Mouse (Mus musculus): ENCODE measurements around the gene Ntsr2. TPM values are rescaled to one million over a fixed set of nuclear protein-coding genes. Genes with fewer than 3 reads are reported as not detected.

Gene Ntsr2
- total and polyA plus RNA-seq, 2 experiments from 2014 or later = 11.1 to 17.7 TPM

DNA sequence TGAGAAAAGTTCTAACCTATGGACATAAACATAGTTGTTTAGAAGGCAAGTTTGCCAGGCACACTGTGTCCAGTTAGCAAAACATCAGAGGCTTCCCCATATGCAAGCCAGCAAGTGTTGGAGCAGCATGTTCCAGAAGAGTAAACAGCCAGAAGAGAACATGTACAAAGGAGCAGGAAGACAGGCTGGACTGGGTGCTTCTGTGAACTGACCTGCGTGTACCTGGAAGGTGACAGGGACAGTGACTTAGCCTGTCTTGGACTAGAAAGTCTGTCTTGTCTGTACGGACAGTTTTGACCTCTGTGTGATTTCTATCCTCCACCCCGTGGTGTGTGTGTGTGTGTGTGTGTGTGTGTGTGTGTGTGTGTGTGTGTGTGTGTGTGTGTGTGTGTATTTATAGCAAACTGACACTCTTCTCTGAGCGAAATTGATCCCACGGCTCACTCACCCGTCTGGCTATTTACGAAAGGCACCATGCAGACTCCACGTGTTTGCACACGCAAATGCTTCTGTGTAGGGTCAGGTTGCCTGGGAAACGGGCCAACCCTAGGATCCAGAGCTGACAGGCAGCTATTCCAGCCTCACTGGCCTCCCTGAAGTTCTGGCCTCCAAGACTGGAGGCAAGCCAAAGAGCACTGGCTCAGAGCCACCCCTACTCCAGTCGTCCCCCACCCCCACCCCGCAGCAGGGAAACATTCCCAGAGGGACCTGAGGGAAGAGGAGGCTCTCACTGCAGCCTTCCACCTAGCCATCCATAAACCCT lies 34.5 kb upstream of the Ntsr2 start:
- peak; percentile 67 for ATAC-seq (ENCODE audit: low FRiP score)
- DNase-seq (ENCODE audit: low spot score) = peak; percentile 88

DNA sequence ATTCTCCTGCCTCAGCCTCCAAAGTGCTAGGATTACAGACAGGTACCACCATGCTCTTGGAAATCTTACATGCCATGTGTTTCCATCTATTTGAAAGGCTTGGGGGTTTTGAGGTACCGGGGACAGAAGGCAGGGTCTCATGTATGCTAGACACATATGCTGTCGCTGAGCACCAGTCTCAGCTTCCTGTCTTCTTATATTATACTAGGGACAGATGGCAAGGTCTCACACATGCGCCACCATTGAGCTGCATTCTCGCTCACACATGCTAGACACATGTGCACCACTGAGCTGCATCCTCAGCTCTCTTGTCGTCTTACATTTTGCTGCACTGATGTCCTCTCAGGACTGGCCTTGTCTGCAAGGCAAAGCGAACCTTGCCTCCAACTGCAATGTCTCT lies 33.7 kb upstream of the Ntsr2 start:
- no peak for DNase-seq (ENCODE audit: low spot score)
- no peaks in the 10 kb centered on the region for H3K9me3 ChIP-seq (ENCODE audit: low read length)
- no peak overlapping the region for H3K4me2 ChIP-seq (ENCODE audit: low read depth, low read length, poor library complexity, severe bottlenecking)
- no peaks in the 10 kb centered on the region for H3K27me3 ChIP-seq (ENCODE audit: insufficient read depth, low read length)
- H3K4me3 ChIP-seq (ENCODE audit: low read depth, low read length) = no peak overlapping the region
- H3K36me3 ChIP-seq (ENCODE audit: insufficient read depth, low read length) = no peaks in the 10 kb centered on the region
- no peak for TF ChIP-seq CTCF (IDR thresholded peaks at IDR 0.05)
- 78% methylated on average over 6 of the region's 6 CpGs for WGBS
- ATAC-seq (ENCODE audit: low FRiP score) = no peak
- no peak overlapping the region for H3K27ac ChIP-seq (ENCODE audit: low read depth, low read length)
- H3K4me1 ChIP-seq (ENCODE audit: insufficient read depth, low read length) = no peaks in the 10 kb centered on the region
- H3K9ac ChIP-seq (replicated peaks; ENCODE audit: low read length, poor library complexity, severe bottlenecking) = no peak overlapping the region

More for the DNA sequence above, 34.5 kb upstream of the Ntsr2 start:
- 14% methylated on average over 12 of the region's 12 CpGs for WGBS
- Histone ChIP-seq H3K4me3 (ENCODE audit: low read depth, low read length) (no peak overlapping the region), H3K36me3 (ENCODE audit: insufficient read depth, low read length) (no peaks in the 10 kb centered on the region), H3K27ac (ENCODE audit: low read depth, low read length) (peak overlapping the region; percentile 18; the same call in 1 of the 2 replicates), H3K27me3 (ENCODE audit: insufficient read depth, low read length) (no peaks in the 10 kb centered on the region), H3K9ac (replicated peaks; ENCODE audit: low read length, poor library complexity, severe bottlenecking) (no peak overlapping the region), H3K4me2 (ENCODE audit: low read depth, low read length, poor library complexity, severe bottlenecking) (no peak overlapping the region), H3K4me1 (ENCODE audit: insufficient read depth, low read length) (no peaks in the 10 kb centered on the region), H3K9me3 (ENCODE audit: low read length) (no peaks in the 10 kb centered on the region)
- TF ChIP-seq CTCF (IDR thresholded peaks at IDR 0.05) = no peak

DNA sequence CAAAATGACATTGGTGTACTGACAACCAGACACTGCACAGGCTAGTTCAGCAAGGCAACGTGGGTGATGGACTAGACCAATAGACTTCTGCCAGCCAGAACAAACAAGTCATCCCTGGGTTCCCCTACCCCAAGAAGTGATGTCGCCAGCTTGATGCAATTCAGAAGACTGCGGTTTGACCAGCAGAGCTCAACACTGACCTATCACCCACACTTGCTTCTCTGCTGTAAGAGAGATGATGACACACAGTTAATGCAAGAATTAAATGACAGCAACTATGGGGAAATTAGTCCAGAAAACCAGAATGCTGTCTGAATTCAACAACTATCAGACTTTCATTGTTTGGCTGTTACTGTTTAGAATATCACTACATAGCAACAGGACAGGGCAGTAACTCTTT lies 33.0 kb upstream of the Ntsr2 start:
- Histone ChIP-seq H3K4me1 (ENCODE audit: insufficient read depth, low read length) (no peaks in the 10 kb centered on the region), H3K9me3 (ENCODE audit: low read length) (no peaks in the 10 kb centered on the region), H3K27me3 (ENCODE audit: insufficient read depth, low read length) (no peaks in the 10 kb centered on the region), H3K9ac (replicated peaks; ENCODE audit: low read length, poor library complexity, severe bottlenecking) (no peak overlapping the region), H3K27ac (ENCODE audit: low read depth, low read length) (no peak overlapping the region), H3K4me2 (ENCODE audit: low read depth, low read length, poor library complexity, severe bottlenecking) (no peak overlapping the region), H3K36me3 (ENCODE audit: insufficient read depth, low read length) (no peaks in the 10 kb centered on the region), H3K4me3 (ENCODE audit: low read depth, low read length) (no peak overlapping the region)
- 91% methylated on average over 3 of the region's 3 CpGs for WGBS
- no peak for ATAC-seq (ENCODE audit: low FRiP score)
- TF ChIP-seq CTCF (IDR thresholded peaks at IDR 0.05) = no peak
- no peak for DNase-seq (ENCODE audit: low spot score)

DNA sequence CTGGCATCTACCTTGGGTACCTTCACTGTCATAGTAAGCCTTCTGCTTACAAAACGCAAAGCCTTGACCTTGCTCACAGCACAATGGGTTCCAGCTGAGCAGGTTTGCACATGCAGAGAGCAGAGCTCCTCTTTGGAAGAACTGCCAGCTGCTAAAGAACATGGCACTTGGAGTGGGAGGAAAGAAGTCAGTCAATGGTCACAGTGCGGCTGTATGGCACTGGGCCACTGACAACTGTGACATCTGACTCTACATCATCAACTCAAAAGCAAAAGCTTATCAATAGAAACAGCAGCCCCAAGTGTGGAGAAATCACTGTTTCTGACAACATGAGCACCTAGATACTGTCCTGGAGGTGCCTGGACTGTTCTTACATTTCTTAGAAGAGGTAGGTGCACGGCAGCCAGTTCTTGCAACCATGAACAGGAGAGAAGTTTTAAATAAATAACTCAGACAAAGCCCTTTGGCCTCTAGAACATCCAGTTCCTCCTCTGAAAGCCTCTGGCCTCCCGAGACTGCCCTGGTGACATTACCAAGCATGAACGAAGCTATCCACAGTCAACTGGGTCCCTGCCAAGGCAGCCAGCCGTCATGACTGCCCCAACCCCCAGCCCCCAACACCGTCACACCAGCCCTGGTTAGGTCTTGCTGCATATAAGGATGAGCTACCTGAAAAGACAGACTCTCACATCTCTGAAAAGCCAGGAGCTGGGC lies 22.9 kb upstream of the Ntsr2 start:
- H3K27ac ChIP-seq (ENCODE audit: low read depth, low read length) = no peak overlapping the region
- no peaks in the 10 kb centered on the region for H3K36me3 ChIP-seq (ENCODE audit: insufficient read depth, low read length)
- H3K4me3 ChIP-seq (ENCODE audit: low read depth, low read length) = no peak overlapping the region
- WGBS = 70% methylated on average over 7 of the region's 7 CpGs
- no peak overlapping the region for H3K4me2 ChIP-seq (ENCODE audit: low read depth, low read length, poor library complexity, severe bottlenecking)
- no peak for DNase-seq (ENCODE audit: low spot score)
- no peak for TF ChIP-seq CTCF (IDR thresholded peaks at IDR 0.05)
- H3K9ac ChIP-seq (replicated peaks; ENCODE audit: low read length, poor library complexity, severe bottlenecking) = no peak overlapping the region
- H3K4me1 ChIP-seq (ENCODE audit: insufficient read depth, low read length) = no peaks in the 10 kb centered on the region
- no peaks in the 10 kb centered on the region for H3K9me3 ChIP-seq (ENCODE audit: low read length)
- ATAC-seq (ENCODE audit: low FRiP score) = no peak
- no peaks in the 10 kb centered on the region for H3K27me3 ChIP-seq (ENCODE audit: insufficient read depth, low read length)

DNA sequence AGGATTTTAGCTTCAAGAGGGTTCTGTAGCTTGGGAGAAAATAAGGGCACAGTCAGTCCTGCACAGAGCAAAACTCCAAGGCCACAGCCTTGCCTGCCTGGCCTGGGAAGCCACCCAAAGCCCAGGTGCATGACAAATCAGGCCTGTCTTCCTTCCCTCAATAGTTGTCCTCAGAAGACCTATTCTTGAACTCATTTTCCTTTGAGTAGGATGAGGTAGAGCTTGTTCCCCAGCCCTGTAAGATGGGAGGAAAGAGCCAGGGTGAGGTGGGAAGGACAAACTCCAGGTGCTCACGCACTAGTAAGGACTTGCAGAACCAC lies 22.4 kb upstream of the Ntsr2 start:
- Histone ChIP-seq H3K4me1 (ENCODE audit: insufficient read depth, low read length) (no peaks in the 10 kb centered on the region), H3K27ac (ENCODE audit: low read depth, low read length) (no peak overlapping the region), H3K9ac (replicated peaks; ENCODE audit: low read length, poor library complexity, severe bottlenecking) (no peak overlapping the region), H3K36me3 (ENCODE audit: insufficient read depth, low read length) (no peaks in the 10 kb centered on the region), H3K27me3 (ENCODE audit: insufficient read depth, low read length) (no peaks in the 10 kb centered on the region), H3K4me3 (ENCODE audit: low read depth, low read length) (no peak overlapping the region), H3K9me3 (ENCODE audit: low read length) (no peaks in the 10 kb centered on the region), H3K4me2 (ENCODE audit: low read depth, low read length, poor library complexity, severe bottlenecking) (no peak overlapping the region)
- DNase-seq (ENCODE audit: low spot score) (no peak), ATAC-seq (ENCODE audit: low FRiP score) (no peak)
- no peak for TF ChIP-seq CTCF (IDR thresholded peaks at IDR 0.05)
- 96% methylated on average over 1 of the region's 1 CpGs for WGBS

DNA sequence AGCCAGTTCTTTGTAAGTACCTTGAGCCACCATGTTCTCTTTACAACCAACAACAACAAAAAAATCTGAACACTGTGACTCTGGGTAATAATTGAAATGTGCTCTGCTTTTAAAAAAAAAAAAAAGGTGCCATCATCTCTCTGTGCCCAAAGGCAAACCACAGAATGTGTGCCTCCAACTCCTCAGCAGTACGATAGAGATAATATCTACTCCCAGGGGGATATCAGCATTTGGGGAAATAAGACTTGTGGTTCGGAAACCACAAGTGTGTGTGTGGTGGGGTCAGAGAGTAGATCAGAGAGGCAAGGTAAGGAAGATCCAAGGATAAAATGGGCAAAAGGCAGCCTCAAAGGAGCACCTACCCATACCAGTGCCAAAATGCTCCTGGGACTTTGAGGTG lies 21.8 kb upstream of the Ntsr2 start:
- no peaks in the 10 kb centered on the region for H3K4me1 ChIP-seq (ENCODE audit: insufficient read depth, low read length)
- no peak for TF ChIP-seq CTCF (IDR thresholded peaks at IDR 0.05)
- no peak overlapping the region for H3K4me2 ChIP-seq (ENCODE audit: low read depth, low read length, poor library complexity, severe bottlenecking)
- H3K9ac ChIP-seq (replicated peaks; ENCODE audit: low read length, poor library complexity, severe bottlenecking) = no peak overlapping the region
- DNase-seq (ENCODE audit: low spot score) = no peak
- no peak overlapping the region for H3K4me3 ChIP-seq (ENCODE audit: low read depth, low read length)
- no peaks in the 10 kb centered on the region for H3K36me3 ChIP-seq (ENCODE audit: insufficient read depth, low read length)
- no peak for ATAC-seq (ENCODE audit: low FRiP score)
- 61% methylated on average over 2 of the region's 2 CpGs for WGBS
- H3K9me3 ChIP-seq (ENCODE audit: low read length) = no peaks in the 10 kb centered on the region
- H3K27ac ChIP-seq (ENCODE audit: low read depth, low read length) = no peak overlapping the region
- no peaks in the 10 kb centered on the region for H3K27me3 ChIP-seq (ENCODE audit: insufficient read depth, low read length)
